Mouse (Mus musculus) E14TG2a.4 (cell line): ENCODE data around the gene Bcl9.

Experiments used
- H3K27me3 ChIP-seq: 2 replicates; pipeline ENCODE4 v1.6.1; 2014; ENCODE audit warnings: low read length, control low read depth; ENCODE audit not compliant: insufficient read depth
- H3K36me3 ChIP-seq: 2 replicates; pipeline ENCODE4 v1.6.1; 2014; ENCODE audit warnings: low read length, control low read depth; ENCODE audit not compliant: insufficient read depth
- H3K4me1 ChIP-seq: replicated peaks from 2 replicates; pipeline ENCODE4 v1.6.1; 2014; ENCODE audit warnings: low read depth, low read length, control low read depth
- H3K4me3 ChIP-seq: replicated peaks from 2 replicates; pipeline ENCODE4 v1.5.1; 2014; ENCODE audit warnings: mild to moderate bottlenecking, low read length
- H3K9me3 ChIP-seq: 2 replicates; pipeline ENCODE4 v1.6.1; 2014; ENCODE audit warnings: low read length, control low read depth
- CTCF ChIP-seq: conservative IDR thresholded peaks from 2 replicates; pipeline ENCODE4 v1.5.1; 2014; ENCODE audit warnings: low read length
- NANOG ChIP-seq: IDR thresholded peaks from 2 replicates; pipeline ENCODE4 v1.6.1; 2014; ENCODE audit warnings: borderline replicate concordance, low read length, mixed read lengths
- POU5F1 ChIP-seq: IDR thresholded peaks from 2 replicates; pipeline ENCODE4 v1.6.1; 2014; ENCODE audit warnings: low read length, borderline replicate concordance

Bcl9 gene

DNA sequence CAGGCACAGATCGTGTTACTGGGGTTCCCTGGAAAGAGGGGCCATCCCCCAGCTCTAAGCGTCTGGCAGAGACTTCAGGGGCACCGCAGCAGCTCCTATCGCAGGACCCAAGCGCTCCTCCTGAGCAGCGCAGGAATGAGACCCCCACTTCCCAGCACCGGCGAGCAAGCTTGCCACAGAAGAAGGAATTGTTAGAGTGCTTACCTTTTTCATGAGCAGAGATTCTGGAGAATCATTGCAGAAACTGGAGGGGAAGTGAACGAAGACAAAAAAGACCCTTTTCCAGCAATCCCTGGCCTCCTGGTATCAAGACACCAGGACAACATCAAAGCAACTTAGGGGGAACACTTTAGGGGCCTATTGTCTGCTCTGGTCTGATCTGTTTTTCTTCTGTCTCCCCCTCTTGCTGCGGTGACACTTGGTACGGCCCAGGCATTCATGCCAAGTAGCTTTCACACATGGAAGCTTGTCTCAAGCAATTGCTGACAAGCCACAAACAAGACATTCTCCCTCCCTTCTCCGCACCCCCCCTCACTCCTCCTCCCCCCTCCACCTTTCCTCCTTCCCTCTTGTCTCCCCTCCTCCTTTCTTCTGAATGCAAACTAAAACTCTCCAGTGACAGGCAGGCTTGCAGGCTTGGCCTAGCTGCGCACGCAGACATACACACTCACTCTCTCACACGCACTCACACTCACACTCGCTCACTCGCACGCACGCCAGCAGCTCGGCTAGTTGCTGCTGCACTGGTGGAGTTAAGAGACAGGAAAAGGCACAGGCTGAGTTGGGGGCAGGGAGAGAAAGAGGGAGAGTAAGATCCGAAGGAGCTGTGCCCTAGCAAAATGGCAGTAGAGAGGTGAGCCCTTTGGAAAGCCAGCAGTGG is at the start of gene Bcl9:
Gene Bcl9, minus strand, starts transcription at position 365 of the 880 bp plus-strand sequence.
- Histone ChIP-seq H3K4me1 (peaks cover 34% of the 10 kb centered on the region), H3K27me3 (peaks cover 13% of the 10 kb centered on the region), H3K4me3 (peak within 1 kb of the TSS; percentile 77), H3K9me3 (no peaks in the 10 kb centered on the region), H3K36me3 (no peaks in the 10 kb centered on the region)
- TF ChIP-seq CTCF (no peak), NANOG (no peak), POU5F1 (no peak)

DNA sequence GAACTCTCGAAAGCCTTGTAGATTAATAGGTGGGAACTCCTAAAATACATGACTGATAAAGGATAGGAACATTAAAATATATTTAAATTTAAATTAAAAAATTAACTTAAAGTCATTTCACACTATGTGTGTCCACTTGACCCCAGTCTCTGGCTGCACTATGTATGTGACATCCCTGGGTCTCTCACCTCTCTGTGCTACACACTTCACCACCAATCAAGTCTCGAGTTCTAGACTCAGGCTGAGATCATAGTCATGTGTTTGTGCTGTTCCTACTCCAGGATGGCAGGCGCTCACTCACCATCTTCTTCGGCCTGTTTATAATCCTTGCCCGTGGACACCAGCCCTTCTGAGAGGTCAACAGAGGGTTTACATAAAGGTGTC is 41.5 kb upstream of the Bcl9 start:
- Histone ChIP-seq H3K36me3 (no peaks in the 10 kb centered on the region), H3K4me1 (peaks cover 26% of the 10 kb centered on the region), H3K4me3 (no peak overlapping the region), H3K9me3 (peaks cover 4% of the 10 kb centered on the region), H3K27me3 (peaks cover 9% of the 10 kb centered on the region)
- TF ChIP-seq POU5F1, result no peak
- TF ChIP-seq NANOG, result no peak
- no peak for TF ChIP-seq CTCF

DNA sequence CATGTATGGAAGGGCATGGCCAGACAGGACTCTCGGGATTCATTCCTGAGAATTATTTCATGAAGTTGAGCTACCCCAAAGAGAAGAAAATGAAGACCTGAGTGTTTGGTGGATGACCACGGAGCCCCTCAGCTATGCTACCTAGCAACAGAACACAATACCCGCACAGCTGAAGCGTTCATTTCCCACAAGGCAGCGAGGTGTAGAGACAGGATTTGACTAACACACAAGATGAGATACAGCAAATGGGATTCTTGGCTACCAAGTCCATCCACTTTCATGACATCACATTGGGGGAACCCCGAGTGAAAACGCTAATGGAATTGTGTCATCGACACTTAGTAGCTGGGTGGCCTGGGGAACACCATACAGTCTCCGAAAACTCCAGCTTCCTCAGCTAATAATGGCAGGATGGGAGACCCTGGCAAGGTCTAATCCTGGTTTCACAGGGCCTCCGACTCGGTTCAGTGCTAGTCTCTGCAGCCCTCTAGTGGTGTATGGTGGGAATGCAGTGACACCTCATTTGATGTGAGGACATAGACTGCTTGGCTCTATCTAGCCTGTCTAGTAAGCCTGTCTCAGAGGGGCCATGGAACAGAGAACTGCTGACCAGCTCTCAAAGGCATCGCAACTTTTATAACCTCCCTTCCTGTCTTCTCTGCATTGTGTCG is 40.9 kb upstream of the Bcl9 start:
- Histone ChIP-seq H3K27me3 (peaks cover 9% of the 10 kb centered on the region), H3K9me3 (no peaks in the 10 kb centered on the region; the same call in 1 of the 2 replicates), H3K4me3 (no peak overlapping the region), H3K4me1 (peaks cover 26% of the 10 kb centered on the region), H3K36me3 (no peaks in the 10 kb centered on the region)
- TF ChIP-seq POU5F1 (no peak), CTCF (peak; percentile 73)

DNA sequence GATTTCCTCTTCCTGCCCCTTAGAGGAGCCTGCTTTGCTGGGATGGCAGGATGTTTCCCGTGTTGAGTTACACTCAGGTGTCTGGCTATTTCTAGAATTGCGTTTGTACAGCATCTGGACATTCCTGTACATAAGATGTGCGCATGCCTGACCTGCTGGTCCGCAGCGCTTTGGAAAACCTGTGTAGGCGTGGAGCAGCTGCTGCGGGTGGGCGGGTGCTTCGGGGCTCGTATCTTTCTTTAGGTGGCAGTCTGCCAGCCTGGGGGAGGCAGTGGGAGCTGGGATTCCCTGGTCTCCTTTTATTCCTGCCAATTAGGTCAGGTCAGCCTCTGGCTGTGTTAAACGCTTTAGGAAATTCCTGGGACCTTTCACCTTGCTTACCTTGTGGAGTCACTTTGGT is 39.6 kb upstream of the Bcl9 start:
- peak overlapping the region; percentile 32; the same call in 1 of the 2 replicates for H3K4me3 ChIP-seq
- TF ChIP-seq NANOG (no peak), POU5F1 (no peak), CTCF (no peak)
- no peaks in the 10 kb centered on the region for H3K36me3 ChIP-seq
- H3K4me1 ChIP-seq, result peaks cover 26% of the 10 kb centered on the region
- H3K27me3 ChIP-seq, result peaks cover 9% of the 10 kb centered on the region
- no peaks in the 10 kb centered on the region for H3K9me3 ChIP-seq

DNA sequence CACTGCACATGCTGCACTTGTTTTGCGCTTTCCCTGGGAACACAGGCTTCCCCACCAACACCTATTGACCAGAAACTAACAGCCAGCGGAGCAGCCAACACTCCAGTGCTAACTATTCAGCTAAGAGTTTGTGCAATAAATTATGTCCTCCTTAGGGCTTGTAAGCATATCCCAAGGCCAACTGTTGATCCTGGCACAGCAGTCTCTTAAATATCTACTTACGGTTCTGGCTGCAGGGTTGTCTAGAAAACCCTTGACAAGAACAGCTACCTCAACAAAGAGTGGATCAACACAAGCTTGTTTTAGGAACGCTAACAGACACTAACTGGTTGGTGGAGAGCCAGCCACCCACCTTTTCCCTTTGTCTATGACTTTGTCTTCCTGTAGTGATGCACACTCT is 38.6 kb upstream of the Bcl9 start:
- no peaks in the 10 kb centered on the region for H3K36me3 ChIP-seq
- no peak for TF ChIP-seq CTCF
- TF ChIP-seq NANOG, result no peak
- TF ChIP-seq POU5F1, result no peak
- H3K4me1 ChIP-seq, result peaks cover 26% of the 10 kb centered on the region
- no peaks in the 10 kb centered on the region for H3K9me3 ChIP-seq
- no peak overlapping the region for H3K4me3 ChIP-seq
- H3K27me3 ChIP-seq, result peaks cover 10% of the 10 kb centered on the region

DNA sequence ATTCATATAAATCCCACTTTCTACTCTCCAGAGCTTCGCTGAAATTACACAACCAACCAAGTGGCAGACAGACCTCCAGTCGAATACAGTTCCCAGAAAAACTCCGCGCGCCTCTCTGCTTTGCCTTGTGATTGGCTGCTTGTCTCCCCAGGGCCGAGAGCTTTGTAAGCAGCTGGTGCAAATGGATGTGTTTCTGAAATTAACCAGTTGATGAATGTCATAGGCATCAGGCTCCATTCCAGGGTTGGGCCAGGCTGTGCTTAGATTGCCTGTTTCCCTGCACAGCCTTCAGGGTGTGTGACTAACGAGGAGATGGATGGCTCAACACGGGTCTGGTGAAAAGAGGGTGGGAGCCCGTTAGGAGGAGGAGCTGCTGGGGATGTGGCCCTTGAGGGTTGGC is 36.9 kb upstream of the Bcl9 start:
- Histone ChIP-seq H3K27me3 (peaks cover 23% of the 10 kb centered on the region), H3K4me1 (peaks cover 26% of the 10 kb centered on the region), H3K4me3 (no peak overlapping the region), H3K9me3 (no peaks in the 10 kb centered on the region), H3K36me3 (no peaks in the 10 kb centered on the region)
- TF ChIP-seq POU5F1, result no peak
- TF ChIP-seq CTCF, result no peak
- TF ChIP-seq NANOG, result no peak

DNA sequence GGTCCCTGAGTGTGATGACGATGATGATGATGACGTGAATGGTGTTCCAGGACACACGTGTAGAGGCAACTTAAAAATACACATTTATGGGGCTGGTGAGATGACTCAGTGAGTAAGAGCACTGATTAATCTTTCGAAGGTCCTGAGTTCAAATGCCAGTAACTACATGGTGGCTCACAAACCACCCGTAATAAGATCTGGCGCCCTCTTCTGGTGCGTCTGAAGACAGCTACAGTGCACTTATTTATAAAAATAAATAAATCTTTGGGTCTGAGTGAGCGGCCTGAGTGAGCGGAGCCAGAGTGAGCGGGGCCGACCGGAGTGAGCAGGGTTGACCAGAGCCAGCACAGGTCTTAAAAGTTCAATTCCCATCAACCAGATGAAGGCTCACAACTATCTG is 34.5 kb upstream of the Bcl9 start:
- H3K36me3 ChIP-seq, result no peaks in the 10 kb centered on the region
- peaks cover 16% of the 10 kb centered on the region for H3K4me1 ChIP-seq
- peaks cover 24% of the 10 kb centered on the region for H3K27me3 ChIP-seq
- no peak overlapping the region for H3K4me3 ChIP-seq
- TF ChIP-seq NANOG (no peak), CTCF (peak; percentile 33)
- H3K9me3 ChIP-seq, result peaks cover 3% of the 10 kb centered on the region

DNA sequence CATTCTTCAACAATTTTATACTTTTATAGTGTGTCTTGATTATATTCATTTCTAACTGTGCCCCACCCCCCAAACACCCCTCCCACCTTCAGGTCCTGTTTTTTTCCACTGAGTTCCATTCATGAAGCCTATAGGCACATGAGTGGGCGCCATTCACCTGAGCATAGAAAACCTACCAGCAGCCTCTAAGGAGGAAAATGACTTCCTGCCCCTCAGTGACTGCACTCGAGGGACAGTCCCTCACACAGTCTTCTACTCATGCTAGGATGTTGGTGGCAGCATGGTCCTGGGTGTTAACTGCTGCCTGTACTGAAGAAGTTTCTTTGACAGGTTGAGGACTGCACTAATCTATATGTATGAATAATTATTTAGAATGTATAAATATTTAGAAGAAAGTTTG is 30.1 kb upstream of the Bcl9 start:
- H3K9me3 ChIP-seq, result peaks cover 3% of the 10 kb centered on the region
- no peak overlapping the region for H3K4me3 ChIP-seq
- no peaks in the 10 kb centered on the region for H3K36me3 ChIP-seq
- TF ChIP-seq POU5F1 (no peak), NANOG (no peak), CTCF (no peak)
- H3K4me1 ChIP-seq, result 0 out of 2 replicates have a peak, but pooled peaks cover 4% of the 10 kb centered on the region
- H3K27me3 ChIP-seq, result peaks cover 33% of the 10 kb centered on the region

DNA sequence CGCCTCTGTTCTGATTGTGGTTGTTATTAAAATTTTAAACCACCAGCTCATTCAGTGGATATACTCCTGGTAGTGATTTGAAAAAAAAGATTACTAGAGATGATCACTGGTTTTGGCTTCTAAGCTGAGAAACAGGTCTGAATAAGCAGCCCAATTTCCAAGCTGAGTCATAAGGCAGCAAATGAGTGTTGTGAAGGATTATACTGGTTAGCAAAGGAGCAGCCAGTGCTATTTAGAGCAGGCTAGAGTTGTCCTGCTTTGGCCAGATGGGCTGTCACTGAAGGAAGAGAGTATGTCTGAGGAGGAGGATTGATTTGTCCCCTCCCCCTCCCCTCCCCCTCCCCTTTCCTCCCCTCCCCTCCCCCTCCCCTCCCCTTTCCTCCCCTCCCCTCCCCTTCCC is 29.6 kb upstream of the Bcl9 start:
- 0 out of 2 replicates have a peak, but pooled peaks cover 4% of the 10 kb centered on the region for H3K4me1 ChIP-seq
- peaks cover 33% of the 10 kb centered on the region for H3K27me3 ChIP-seq
- no peak for TF ChIP-seq NANOG
- no peak for TF ChIP-seq POU5F1
- TF ChIP-seq CTCF, result no peak
- H3K36me3 ChIP-seq, result no peaks in the 10 kb centered on the region
- H3K4me3 ChIP-seq, result no peak overlapping the region
- peaks cover 3% of the 10 kb centered on the region for H3K9me3 ChIP-seq
